Mouse (Mus musculus) spleen, adult 2 months (tissue): ENCODE measurements around the gene Phka1. TPM values are rescaled to one million over a fixed set of nuclear protein-coding genes. Genes with fewer than 3 reads are reported as not detected.

Experiments used
- DNase-seq, 2 experiments: peaks; one replicate each; pipeline versions ENCODE4 v3.0.0 to v3.0.0-alpha.2; 2012 to 2021; ENCODE audit warnings: low spot score in 2 of 2, low read depth in 1 of 2
- H3K27ac ChIP-seq: fragments of 200-500 bp; 2 replicates; pipeline ENCODE4 v1.5.1; 2012; ENCODE audit warnings: low read length, inconsistent platforms; ENCODE audit not compliant: insufficient read depth
- H3K27me3 ChIP-seq: fragments of 200-500 bp; 2 replicates; pipeline ENCODE4 v1.6.1; 2012; ENCODE audit warnings: mild to moderate bottlenecking, moderate library complexity, low read length, inconsistent platforms; ENCODE audit not compliant: control insufficient read depth, insufficient read depth
- H3K36me3 ChIP-seq: fragments of 200-500 bp; 2 replicates; pipeline ENCODE4 v1.6.1; 2012; ENCODE audit warnings: mild to moderate bottlenecking, low read length, inconsistent platforms; ENCODE audit not compliant: control insufficient read depth, insufficient read depth
- H3K4me1 ChIP-seq: fragments of 200-500 bp; 2 replicates; pipeline ENCODE4 v1.6.1; 2011; ENCODE audit warnings: inconsistent platforms; ENCODE audit not compliant: control insufficient read depth, insufficient read depth, insufficient read length
- H3K4me3 ChIP-seq: fragments of 200-500 bp; 2 replicates; pipeline ENCODE4 v1.5.1; 2011; ENCODE audit warnings: mild to moderate bottlenecking, inconsistent platforms; ENCODE audit not compliant: insufficient read depth, insufficient read length; ENCODE audit errors: extremely low read depth
- CTCF ChIP-seq: fragments of 200-500 bp; IDR thresholded peaks from 2 replicates; pipeline ENCODE4 v1.5.1; 2011; ENCODE audit warnings: mild to moderate bottlenecking, inconsistent platforms; ENCODE audit not compliant: insufficient read depth, insufficient read length, insufficient replicate concordance; ENCODE audit errors: extremely low read depth
- POLR2A ChIP-seq: fragments of 200-500 bp; IDR thresholded peaks from 2 replicates; pipeline ENCODE4 v1.6.1; 2011; ENCODE audit warnings: low read depth, low read length, inconsistent platforms
- WGBS: fragments of 180-500 bp; shearing (Covaris S2); methylation state at CpG from one replicate; pipeline ENCODE4 v1.1.7; 2018; 5-methylcytosine and 5-hydroxymethylcytosine counted together
- polyA plus RNA-seq: library from polyadenylated mRNA; depleted of rRNA; stranded (reverse); fragments of >200 nt; gene quantifications from 2 replicates; pipeline ENCODE4 v1.2.3, GENCODE M21; 2012

Gene Phka1
- polyA plus RNA-seq, 1 experiment = 3.5 TPM

GRCm38 (mm10) chrX:102504644-102505481 lies 139.2 kb downstream of the Phka1 start, which contains the start of gene Hdac8:
Gene Hdac8 (minus strand): TSS chrX:102505359.
- peak; percentile 12 to 47 for DNase-seq
- H3K4me3 ChIP-seq = peak within 1 kb of the TSS; percentile 81
- H3K27me3 ChIP-seq = no peaks in the 10 kb centered on the region
- no peaks in the 10 kb centered on the region for H3K4me1 ChIP-seq
- no peaks in the 10 kb centered on the region for H3K36me3 ChIP-seq
- 18% methylated on average over 27 of the region's 27 CpGs for WGBS
- TF ChIP-seq CTCF (no peak), POLR2A (no peak)
- peak within 1 kb of the TSS; percentile 66 for H3K27ac ChIP-seq

- TF ChIP-seq POLR2A = no peak
- no peak for TF ChIP-seq CTCF
- Histone ChIP-seq H3K36me3 (no peaks in the 10 kb centered on the region), H3K27me3 (no peaks in the 10 kb centered on the region), H3K27ac (no peak overlapping the region), H3K4me3 (peak overlapping the region; percentile 81), H3K4me1 (no peaks in the 10 kb centered on the region)
- 32% methylated on average over 10 of the region's 10 CpGs for WGBS
- DNase-seq = no peak
These were observed 139.9 kb downstream of the Phka1 start for GRCm38 (mm10) chrX:102504179-102504578.

DNA sequence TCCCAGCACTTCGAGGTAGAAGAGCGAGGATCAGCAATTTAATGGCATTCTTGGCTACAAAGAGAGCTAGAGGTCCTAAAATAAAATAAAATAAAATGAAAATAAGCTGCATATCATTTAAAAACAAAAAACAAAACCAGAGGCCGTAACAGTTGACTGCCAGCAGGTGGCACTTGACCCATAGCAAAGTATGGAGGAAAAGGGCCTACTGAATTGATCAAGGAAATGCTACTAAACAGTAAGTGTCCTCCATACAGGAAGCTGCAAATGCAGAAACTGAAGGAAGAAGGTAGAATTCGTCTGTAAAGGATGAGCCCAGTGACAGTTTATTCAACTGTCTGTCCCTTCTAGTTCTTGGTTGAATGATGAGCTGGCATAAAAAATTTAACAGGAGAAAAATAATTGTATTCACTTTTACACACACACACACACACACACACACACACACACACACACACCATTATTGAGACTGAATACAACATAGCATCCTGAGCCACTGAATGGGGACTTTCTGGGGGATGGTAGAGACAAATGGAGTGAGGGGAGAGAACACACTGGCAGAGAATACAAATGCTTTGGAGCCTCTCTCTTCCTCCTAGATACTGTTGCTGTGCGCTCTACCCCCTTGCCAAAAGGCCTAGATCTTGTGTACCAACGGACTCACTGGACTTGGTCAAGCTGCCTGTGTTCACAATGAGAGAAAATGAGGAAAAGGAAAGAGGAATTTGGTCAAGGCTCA lies 149.9 kb downstream of the Phka1 start:
- H3K27me3 ChIP-seq = no peaks in the 10 kb centered on the region
- H3K36me3 ChIP-seq = peaks cover 2% of the 10 kb centered on the region; the same call in 1 of the 2 replicates
- peak; percentile 1 to 7 for DNase-seq
- H3K4me3 ChIP-seq = no peak overlapping the region
- H3K4me1 ChIP-seq = no peaks in the 10 kb centered on the region
- 63% methylated on average over 6 of the region's 6 CpGs for WGBS
- no peak overlapping the region for H3K27ac ChIP-seq
- TF ChIP-seq POLR2A = no peak
- TF ChIP-seq CTCF = 0 out of 2 replicates have a peak, but pooled peaks have one; percentile 11

- H3K4me3 ChIP-seq = no peak overlapping the region
- H3K27me3 ChIP-seq = no peaks in the 10 kb centered on the region
- H3K4me1 ChIP-seq = no peaks in the 10 kb centered on the region
- TF ChIP-seq CTCF = no peak
- no peak for TF ChIP-seq POLR2A
- no peak overlapping the region for H3K27ac ChIP-seq
- no peaks in the 10 kb centered on the region for H3K36me3 ChIP-seq
- no peak for DNase-seq
- WGBS = 83% methylated on average over 7 of the region's 7 CpGs
These were observed 158.5 kb downstream of the Phka1 start for GRCm38 (mm10) chrX:102485575-102485974.

DNA sequence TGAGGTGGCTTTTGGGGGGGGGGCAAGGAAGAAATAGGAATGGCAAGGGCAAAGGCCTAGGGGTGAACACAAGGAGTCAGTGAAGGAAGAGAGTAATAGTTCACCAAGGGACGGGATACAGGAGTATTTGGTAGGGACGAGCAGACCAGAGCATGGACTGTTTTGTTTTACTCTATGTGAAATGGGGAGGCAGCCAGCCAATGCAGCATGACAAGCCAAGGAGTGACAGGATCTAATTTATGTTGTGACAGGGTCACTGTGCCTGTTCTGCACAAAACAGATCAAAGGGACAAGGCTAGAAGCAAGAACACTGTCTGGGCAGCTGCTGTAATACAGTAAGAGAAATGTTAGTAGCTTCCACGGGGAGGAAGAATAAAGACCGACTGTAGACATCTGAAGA lies 164.4 kb downstream of the Phka1 start:
- Histone ChIP-seq H3K4me1 (no peaks in the 10 kb centered on the region), H3K4me3 (no peak overlapping the region), H3K27me3 (no peaks in the 10 kb centered on the region), H3K27ac (no peak overlapping the region), H3K36me3 (no peaks in the 10 kb centered on the region)
- 84% methylated on average over 4 of the region's 4 CpGs for WGBS
- TF ChIP-seq CTCF (no peak), POLR2A (no peak)
- DNase-seq = no peak

- Histone ChIP-seq H3K27me3 (no peaks in the 10 kb centered on the region), H3K4me3 (no peak overlapping the region), H3K36me3 (no peaks in the 10 kb centered on the region), H3K27ac (no peak overlapping the region), H3K4me1 (no peaks in the 10 kb centered on the region)
- TF ChIP-seq POLR2A = no peak
- no peak for TF ChIP-seq CTCF
- peak in 1 of 2 experiments; percentile 5 for DNase-seq
- WGBS = 42% methylated on average over 4 of the region's 4 CpGs
These were observed 165.1 kb downstream of the Phka1 start for GRCm38 (mm10) chrX:102478965-102479364.

GRCm38 (mm10) chrX:102478481-102478880 lies 165.6 kb downstream of the Phka1 start:
- TF ChIP-seq POLR2A = no peak
- no peak for TF ChIP-seq CTCF
- H3K36me3 ChIP-seq = no peaks in the 10 kb centered on the region
- H3K4me3 ChIP-seq = no peak overlapping the region
- H3K27ac ChIP-seq = no peak overlapping the region
- DNase-seq = no peak
- WGBS = 86% methylated on average over 3 of the region's 3 CpGs
- no peaks in the 10 kb centered on the region for H3K4me1 ChIP-seq
- H3K27me3 ChIP-seq = no peaks in the 10 kb centered on the region
